Mouse (Mus musculus) liver, embryonic 14.5 days (tissue): Measurements from ENCODE around the gene Mrpl1. TPM values are rescaled to one million over a fixed set of nuclear protein-coding genes. Genes with fewer than 3 reads are reported as not detected.

ENCODE experiments used
- ATAC-seq: fragments of 200-750 bp; cut with Nextera tagmentation; 2 replicates; pipeline ENCODE4 v1.8.0; 2017; ENCODE audit warnings: moderate number of reproducible peaks, mild to moderate bottlenecking, moderate library complexity; ENCODE audit not compliant: insufficient read depth
- DNase-seq, 3 experiments: peaks; one replicate each; pipeline ENCODE4 v3.0.0-alpha.2; 2012 to 2013; ENCODE audit warnings: low read depth in 3 of 3, low spot score in 3 of 3
- H3K27ac ChIP-seq: fragments of 300-500 bp; sonication (generic); 2 replicates; pipeline ENCODE4 v1.5.1; 2014; ENCODE audit warnings: moderate library complexity, mild to moderate bottlenecking, control low read depth, inconsistent platforms
- H3K27me3 ChIP-seq: fragments of 300-500 bp; sonication (generic); 2 replicates; pipeline ENCODE4 v1.6.1; 2014; ENCODE audit warnings: mild to moderate bottlenecking, low read length, moderate library complexity; ENCODE audit not compliant: control insufficient read depth, insufficient read depth
- H3K36me3 ChIP-seq: fragments of 300-500 bp; sonication (generic); replicated peaks from 2 replicates; pipeline ENCODE4 v1.6.1; 2014; ENCODE audit warnings: low read depth; ENCODE audit not compliant: control insufficient read depth, insufficient read depth
- H3K4me1 ChIP-seq, 2 experiments: fragments of 200-500 bp in 1 of 2; fragments of 300-500 bp in 1 of 2; sonication (generic) in 1 of 2; replicated peaks; 2 replicates each; pipeline ENCODE4 v1.6.1; 2012 to 2014; ENCODE audit warnings: antibody characterized with exemption in 1 of 2, inconsistent platforms in 1 of 2, low read length in 1 of 2; ENCODE audit not compliant: control insufficient read depth in 2 of 2, insufficient read depth in 2 of 2
- H3K4me2 ChIP-seq: fragments of 300-500 bp; sonication (generic); 2 replicates; pipeline ENCODE4 v1.6.1; 2014; ENCODE audit warnings: low read depth, mild to moderate bottlenecking, control low read depth, moderate library complexity
- H3K4me3 ChIP-seq, 2 experiments: fragments of 200-500 bp in 1 of 2; fragments of 300-500 bp in 1 of 2; sonication (generic) in 1 of 2; 2 replicates each; pipeline ENCODE4 v1.5.1; 2012 to 2014; ENCODE audit warnings: low read depth in 2 of 2, low read length in 2 of 2, mild to moderate bottlenecking in 2 of 2, control low read depth in 1 of 2, inconsistent platforms in 1 of 2, moderate library complexity in 1 of 2; ENCODE audit not compliant: insufficient read depth in 1 of 2
- H3K9ac ChIP-seq: fragments of 300-500 bp; sonication (generic); replicated peaks from 2 replicates; pipeline ENCODE4 v1.6.1; 2014; ENCODE audit warnings: mild to moderate bottlenecking, control low read depth, moderate library complexity
- H3K9me3 ChIP-seq: fragments of 300-500 bp; sonication (generic); 2 replicates; pipeline ENCODE4 v1.6.1; 2016; ENCODE audit warnings: low read length, mixed read lengths; ENCODE audit not compliant: control insufficient read depth
- CTCF ChIP-seq: IDR thresholded peaks from 2 replicates; pipeline ENCODE4 v1.5.1; 2016; ENCODE audit warnings: antibody characterized with exemption, low read depth, control low read depth
- EP300 ChIP-seq: IDR thresholded peaks from 2 replicates; pipeline ENCODE4 v1.6.1; 2016; ENCODE audit warnings: antibody characterized with exemption, low read depth
- WGBS: fragments of 180-500 bp; shearing (Covaris S2); extraction: QIAGEN DNeasy Blood & Tissue Kit; methylation state at CpG from one replicate; pipeline ENCODE4 v1.1.7; 2014; ENCODE audit not compliant: insufficient replicate concordance; 5-methylcytosine and 5-hydroxymethylcytosine counted together
- polyA plus RNA-seq, 2 experiments: library from polyadenylated mRNA; depleted of rRNA in 1 of 2; stranded (reverse) in 1 of 2; unstranded in 1 of 2; fragments of >200 nt; fragmentation: Nextera tagmentation in 1 of 2; extraction: Ambion mirVana in 1 of 2; gene quantifications; 2 replicates each; pipeline versions ENCODE4 v1.2.1 to v1.2.3; 2012 to 2014

Gene Mrpl1
- polyA plus RNA-seq, 2 experiments: 6.0 to 14.7 TPM

DNA sequence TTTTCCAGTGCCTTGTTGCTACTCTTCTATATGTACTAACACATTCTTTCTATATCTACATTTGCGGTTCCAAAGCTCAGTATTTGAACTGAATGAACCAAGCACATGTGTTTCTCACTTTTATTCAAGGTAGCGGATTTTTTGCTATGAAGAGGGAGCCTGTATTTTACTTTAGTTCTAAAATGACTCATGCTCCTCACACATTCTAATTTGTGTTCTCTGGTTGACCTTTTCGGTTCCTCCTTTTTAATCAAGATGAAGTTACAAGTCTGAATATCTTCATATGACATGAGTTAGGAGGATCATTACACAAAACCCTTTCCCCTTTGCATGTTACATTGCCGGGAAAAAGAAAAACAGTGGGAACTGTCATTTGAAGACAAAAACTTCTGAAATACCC lies 37.5 kb upstream of the Mrpl1 start:
- WGBS: 72% methylated on average over 4 of the region's 4 CpGs

GRCm38 (mm10) chr5:96176121-96176520 lies 33.2 kb upstream of the Mrpl1 start:
- H3K27ac ChIP-seq: no peak overlapping the region
- H3K9ac ChIP-seq: no peak overlapping the region
- TF ChIP-seq CTCF (no peak), EP300 (no peak)
- no peak overlapping the region for H3K4me2 ChIP-seq
- no peaks in the 10 kb centered on the region for H3K4me1 ChIP-seq
- no peaks in the 10 kb centered on the region for H3K9me3 ChIP-seq
- 66% methylated on average over 9 of the region's 9 CpGs for WGBS
- no peak overlapping the region for H3K4me3 ChIP-seq
- ATAC-seq: no peak
- H3K27me3 ChIP-seq: no peaks in the 10 kb centered on the region
- no peaks in the 10 kb centered on the region for H3K36me3 ChIP-seq
- no peak for DNase-seq

More for the DNA sequence above, 37.5 kb upstream of the Mrpl1 start:
- Histone ChIP-seq H3K4me2 (no peak overlapping the region), H3K36me3 (no peaks in the 10 kb centered on the region), H3K9ac (no peak overlapping the region), H3K27me3 (no peaks in the 10 kb centered on the region), H3K9me3 (no peaks in the 10 kb centered on the region), H3K4me3 (no peak overlapping the region), H3K27ac (no peak overlapping the region), H3K4me1 (no peaks in the 10 kb centered on the region)
- DNase-seq (no peak), ATAC-seq (no peak)
- TF ChIP-seq CTCF: no peak
- TF ChIP-seq EP300: no peak

GRCm38 (mm10) chr5:96176879-96177358 lies 32.4 kb upstream of the Mrpl1 start:
- Histone ChIP-seq H3K4me3 (no peak overlapping the region), H3K27me3 (no peaks in the 10 kb centered on the region), H3K4me1 (no peaks in the 10 kb centered on the region), H3K36me3 (no peaks in the 10 kb centered on the region), H3K9ac (no peak overlapping the region), H3K4me2 (no peak overlapping the region), H3K9me3 (no peaks in the 10 kb centered on the region), H3K27ac (no peak overlapping the region)
- DNase-seq (no peak), ATAC-seq (no peak)
- 36% methylated on average over 11 of the region's 11 CpGs for WGBS
- TF ChIP-seq EP300 (no peak), CTCF (no peak)

DNA sequence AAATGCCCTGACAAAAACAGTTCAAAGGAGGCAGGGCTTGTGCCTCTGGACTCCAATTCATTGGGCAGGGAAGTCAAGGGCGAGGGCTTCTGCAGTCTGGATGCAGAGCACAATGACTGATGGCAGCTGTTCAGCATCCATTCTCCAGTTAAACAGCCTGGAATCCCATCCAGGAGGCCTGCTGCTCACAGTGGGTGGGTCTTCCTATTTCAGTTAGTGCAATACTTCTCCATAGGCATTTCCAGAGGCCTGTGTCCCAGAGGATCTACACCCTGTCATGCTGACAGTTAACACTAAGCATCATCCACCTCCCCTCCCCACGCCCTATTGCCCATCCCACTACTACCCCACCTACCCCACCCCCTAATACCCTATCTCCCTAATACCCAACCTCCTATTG lies 26.1 kb upstream of the Mrpl1 start:
- DNase-seq (no peak), ATAC-seq (no peak)
- H3K27ac ChIP-seq: no peak overlapping the region
- H3K4me1 ChIP-seq: no peaks in the 10 kb centered on the region
- no peak overlapping the region for H3K4me3 ChIP-seq
- WGBS: 66% methylated on average over 2 of the region's 2 CpGs
- H3K9me3 ChIP-seq: no peaks in the 10 kb centered on the region
- no peaks in the 10 kb centered on the region for H3K27me3 ChIP-seq
- no peak overlapping the region for H3K4me2 ChIP-seq
- H3K9ac ChIP-seq: no peak overlapping the region
- no peak for TF ChIP-seq CTCF
- TF ChIP-seq EP300: no peak
- H3K36me3 ChIP-seq: no peaks in the 10 kb centered on the region

DNA sequence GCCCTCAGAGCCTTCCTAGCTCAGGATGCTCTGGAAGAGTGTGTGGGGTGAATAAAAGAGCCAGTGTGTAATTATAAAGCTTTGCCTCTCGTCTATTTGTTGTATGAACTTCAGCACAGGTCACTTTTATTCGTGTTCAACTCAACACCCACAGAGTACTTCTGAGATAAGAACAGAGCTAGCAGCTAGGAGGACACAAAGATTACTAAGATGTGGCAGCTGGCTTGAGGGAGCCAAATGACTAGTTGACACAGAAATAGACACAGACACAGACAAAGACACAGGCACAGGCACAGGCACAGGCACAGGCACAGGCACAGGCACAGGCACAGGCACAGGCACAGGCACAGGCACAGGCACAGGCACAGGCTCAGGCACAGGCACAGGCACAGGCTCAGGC lies 25.3 kb upstream of the Mrpl1 start:
- H3K9me3 ChIP-seq: no peaks in the 10 kb centered on the region
- no peaks in the 10 kb centered on the region for H3K27me3 ChIP-seq
- no peaks in the 10 kb centered on the region for H3K36me3 ChIP-seq
- no peak for TF ChIP-seq CTCF
- no peak for TF ChIP-seq EP300
- H3K4me1 ChIP-seq: no peaks in the 10 kb centered on the region
- 34% methylated on average over 2 of the region's 2 CpGs for WGBS
- DNase-seq (no peak), ATAC-seq (no peak)
- H3K27ac ChIP-seq: no peak overlapping the region
- no peak overlapping the region for H3K9ac ChIP-seq
- no peak overlapping the region for H3K4me2 ChIP-seq
- no peak overlapping the region for H3K4me3 ChIP-seq
